Mouse (Mus musculus) small intestine, adult 2 months (tissue): ENCODE results near the gene Kansl1l. TPM values are rescaled to one million over a fixed set of nuclear protein-coding genes. Genes with fewer than 3 reads are reported as not detected.

ENCODE experiments used
- H3K27ac ChIP-seq: fragments of 200-500 bp; 2 replicates; pipeline ENCODE4 v1.5.1; 2012; ENCODE audit warnings: low read depth, low read length, control low read depth, inconsistent platforms; ENCODE audit not compliant: insufficient read depth
- H3K27me3 ChIP-seq: fragments of 200-500 bp; 2 replicates; pipeline ENCODE4 v1.6.1; 2012; ENCODE audit warnings: mild to moderate bottlenecking, moderate library complexity, low read length, inconsistent platforms; ENCODE audit not compliant: control insufficient read depth, insufficient read depth
- H3K36me3 ChIP-seq: fragments of 200-500 bp; 2 replicates; pipeline ENCODE4 v1.6.1; 2012; ENCODE audit warnings: mild to moderate bottlenecking, low read length, control low read depth, inconsistent platforms; ENCODE audit not compliant: control insufficient read depth, insufficient read depth
- H3K4me1 ChIP-seq: fragments of 200-500 bp; 2 replicates; pipeline ENCODE4 v1.6.1; 2012; ENCODE audit warnings: low read length, inconsistent platforms, mixed read lengths; ENCODE audit not compliant: control insufficient read depth, insufficient read depth, insufficient read length
- H3K4me3 ChIP-seq: fragments of 200-500 bp; 2 replicates; pipeline ENCODE4 v1.5.1; 2012; ENCODE audit warnings: low read depth, mild to moderate bottlenecking, control low read depth, inconsistent platforms, low read length, moderate library complexity
- CTCF ChIP-seq: fragments of 200-500 bp; IDR thresholded peaks from 2 replicates; pipeline ENCODE4 v1.5.1; 2012; ENCODE audit warnings: low read depth, mild to moderate bottlenecking, control low read depth, inconsistent platforms, low read length, moderate library complexity, mixed read lengths; ENCODE audit not compliant: insufficient replicate concordance, insufficient read length; ENCODE audit errors: extremely low read depth
- POLR2A ChIP-seq: fragments of 200-500 bp; IDR thresholded peaks from 2 replicates; pipeline ENCODE4 v1.6.1; 2012; ENCODE audit warnings: low read depth, mild to moderate bottlenecking, control low read depth, inconsistent platforms, low read length, moderate library complexity
- WGBS: fragments of 180-500 bp; shearing (Covaris S2); methylation state at CpG from one replicate; pipeline ENCODE4 v1.1.7; 2018; 5-methylcytosine and 5-hydroxymethylcytosine counted together
- polyA plus RNA-seq: library from polyadenylated mRNA; depleted of rRNA; stranded (reverse); fragments of >200 nt; gene quantifications from 2 replicates; pipeline ENCODE4 v1.2.3, GENCODE M21; 2012

The Kansl1l gene
- polyA plus RNA-seq, 1 experiment: 0.43 TPM

DNA sequence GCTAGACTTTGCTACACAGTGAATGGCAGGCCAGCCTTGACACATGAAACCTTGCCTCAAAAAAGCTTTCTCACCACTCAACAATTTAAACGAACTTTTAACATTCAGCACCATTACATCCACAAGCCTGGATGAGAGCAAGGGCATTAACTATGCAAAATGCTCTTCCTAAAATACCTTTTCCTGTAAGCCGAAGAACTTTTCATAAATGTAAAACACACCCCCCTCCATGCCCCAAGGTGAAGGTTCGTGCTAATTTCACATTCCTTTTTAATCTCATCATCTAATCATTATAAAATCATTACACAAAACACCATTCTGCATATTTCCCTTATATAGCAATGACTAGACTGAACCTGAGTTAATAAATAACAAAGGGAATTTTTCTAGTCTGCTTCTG lies 19.8 kb upstream of the Kansl1l start:
- Histone ChIP-seq H3K4me1 (peaks cover 4% of the 10 kb centered on the region; the same call in 1 of the 2 replicates), H3K36me3 (peaks cover 12% of the 10 kb centered on the region), H3K4me3 (no peak overlapping the region), H3K27ac (no peak overlapping the region), H3K27me3 (no peaks in the 10 kb centered on the region)
- WGBS: 80% methylated on average over 3 of the region's 3 CpGs
- TF ChIP-seq CTCF (no peak), POLR2A (no peak)

DNA sequence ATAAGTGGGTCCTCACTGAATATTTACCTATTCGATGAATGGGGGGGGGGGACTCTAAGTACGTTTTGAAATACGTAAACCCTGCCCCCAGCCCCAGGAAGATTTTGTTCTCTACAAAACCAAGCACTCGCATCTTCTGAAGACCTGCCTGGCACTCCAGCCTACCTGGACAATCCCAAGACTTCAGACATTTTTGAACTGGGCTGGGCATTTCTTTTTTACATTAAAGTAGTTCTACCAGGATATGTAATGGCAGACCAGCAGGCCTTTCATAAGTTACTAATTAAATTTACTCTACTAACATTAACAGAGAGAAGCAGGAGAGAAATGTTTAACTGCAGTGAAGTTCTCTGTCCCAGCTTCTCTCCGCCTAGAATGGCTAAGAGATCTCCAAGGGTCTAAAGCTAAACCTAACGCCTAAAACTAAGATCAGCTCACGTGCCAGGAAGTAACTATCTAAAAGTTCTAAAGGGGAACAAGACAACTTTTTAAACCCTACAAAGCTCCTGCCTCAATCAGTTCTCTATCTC lies 15.3 kb upstream of the Kansl1l start:
- H3K4me3 ChIP-seq: no peak overlapping the region
- H3K27ac ChIP-seq: no peak overlapping the region
- peaks cover 17% of the 10 kb centered on the region for H3K36me3 ChIP-seq
- no peaks in the 10 kb centered on the region for H3K27me3 ChIP-seq
- H3K4me1 ChIP-seq: no peaks in the 10 kb centered on the region
- 86% methylated on average over 7 of the region's 7 CpGs for WGBS
- TF ChIP-seq CTCF (no peak), POLR2A (no peak)

GRCm38 (mm10) chr1:66831824-66832600 lies 14.7 kb upstream of the Kansl1l start:
- peaks cover 17% of the 10 kb centered on the region for H3K36me3 ChIP-seq
- TF ChIP-seq POLR2A (no peak), CTCF (no peak)
- WGBS: 86% methylated on average over 9 of the region's 9 CpGs
- no peak overlapping the region for H3K27ac ChIP-seq
- no peaks in the 10 kb centered on the region for H3K27me3 ChIP-seq
- H3K4me3 ChIP-seq: no peak overlapping the region
- H3K4me1 ChIP-seq: no peaks in the 10 kb centered on the region

GRCm38 (mm10) chr1:66829400-66830080 lies 12.2 kb upstream of the Kansl1l start:
- H3K27ac ChIP-seq: no peak overlapping the region
- H3K4me3 ChIP-seq: no peak overlapping the region
- H3K27me3 ChIP-seq: no peaks in the 10 kb centered on the region
- WGBS: 85% methylated on average over 9 of the region's 9 CpGs
- TF ChIP-seq POLR2A (no peak), CTCF (no peak)
- H3K4me1 ChIP-seq: no peaks in the 10 kb centered on the region
- peaks cover 8% of the 10 kb centered on the region; the same call in 1 of the 2 replicates for H3K36me3 ChIP-seq

GRCm38 (mm10) chr1:66821966-66822365 lies 4.6 kb upstream of the Kansl1l start:
- no peak overlapping the region for H3K4me3 ChIP-seq
- 85% methylated on average over 9 of the region's 9 CpGs for WGBS
- no peaks in the 10 kb centered on the region; the same call in 1 of the 2 replicates for H3K27me3 ChIP-seq
- no peak overlapping the region for H3K27ac ChIP-seq
- H3K4me1 ChIP-seq: no peaks in the 10 kb centered on the region
- TF ChIP-seq POLR2A (no peak), CTCF (no peak)
- no peaks in the 10 kb centered on the region for H3K36me3 ChIP-seq

- no peaks in the 10 kb centered on the region for H3K36me3 ChIP-seq
- H3K27me3 ChIP-seq: no peaks in the 10 kb centered on the region; the same call in 1 of the 2 replicates
- TF ChIP-seq CTCF (no peak), POLR2A (no peak)
- H3K4me1 ChIP-seq: no peaks in the 10 kb centered on the region
- 55% methylated on average over 7 of the region's 7 CpGs for WGBS
- H3K27ac ChIP-seq: no peak overlapping the region
- no peak overlapping the region for H3K4me3 ChIP-seq
Measured at GRCm38 (mm10) chr1:66820241-66820640, 2.9 kb upstream of the Kansl1l start.

DNA sequence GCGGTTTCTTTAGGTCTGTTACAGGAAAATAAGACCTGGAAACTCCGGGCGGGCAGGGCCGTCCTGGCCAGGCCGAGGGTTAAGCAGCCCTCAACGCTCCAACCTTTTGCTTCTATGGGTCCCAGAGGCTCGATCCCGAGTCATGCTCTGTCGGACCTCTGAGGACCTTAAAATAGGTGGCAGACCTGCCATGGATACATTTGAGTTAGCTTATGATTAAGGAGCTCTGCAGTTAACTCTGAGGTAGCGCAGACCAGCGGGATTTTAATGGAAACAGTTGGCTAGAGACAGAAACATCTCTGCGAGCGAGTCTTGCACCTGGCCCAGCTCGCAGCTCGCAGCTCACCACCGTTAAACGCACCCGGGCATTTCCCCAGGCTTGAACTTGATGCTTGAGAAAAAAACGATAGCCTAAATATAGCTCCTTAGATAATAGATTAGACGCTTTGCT lies 528 bp upstream of the Kansl1l start:
- TF ChIP-seq CTCF (no peak), POLR2A (no peak)
- Histone ChIP-seq H3K27ac (0 out of 2 replicates have a peak overlapping the region, but pooled peaks have one; percentile 20), H3K36me3 (no peaks in the 10 kb centered on the region), H3K27me3 (no peaks in the 10 kb centered on the region; the same call in 1 of the 2 replicates), H3K4me3 (peak overlapping the region; percentile 92), H3K4me1 (no peaks in the 10 kb centered on the region)
- WGBS: under 1% methylated on average over 20 of the region's 20 CpGs
